Comparison of ENCODE assay signal across 8 mouse cellular contexts in genomic region chr8:72240951-72241350, GRCm38 (mm10). TPM values are rescaled to one million over a fixed set of nuclear protein-coding genes. Genes with fewer than 3 reads are reported as not detected.
DNase-seq lines count a peak whose midpoint lies in the region; ATAC-seq and TF ChIP-seq lines count a peak whose summit lies in the region.

No protein-coding gene starts in this region.

- ATAC-seq in heart, embryonic 11.5 days (replicated peaks; ENCODE audit: insufficient number of reproducible peaks, low FRiP score, low TSS enrichment), result no peak
- ATAC-seq in G1E (ENCODE audit: extremely low read depth, insufficient number of reproducible peaks, low FRiP score, poor library complexity, severe bottlenecking), result no peak
- no peak for ATAC-seq in forebrain, embryonic 13.5 days
- ATAC-seq in liver, embryonic 12.5 days, result no peak

- H3K4me1 ChIP-seq in heart, embryonic 11.5 days (ENCODE audit: control insufficient read depth, insufficient read depth, low read length), result no peaks in the 10 kb centered on the region; the same call in 1 of the 2 replicates
- H3K4me1 ChIP-seq in G1E (ENCODE audit: insufficient read depth, low read depth, low read length), result peaks cover 30% of the 10 kb centered on the region
- peaks cover 26% of the 10 kb centered on the region for H3K4me1 ChIP-seq in forebrain, embryonic 13.5 days
- H3K4me1 ChIP-seq in liver, embryonic 12.5 days, result peaks cover 51% of the 10 kb centered on the region

- H3K36me3 ChIP-seq in heart, embryonic 11.5 days (ENCODE audit: control insufficient read depth, insufficient read depth, low read length), result no peaks in the 10 kb centered on the region
- peaks cover 41% of the 10 kb centered on the region for H3K36me3 ChIP-seq in G1E (replicated peaks)
- peaks cover 35% of the 10 kb centered on the region for H3K36me3 ChIP-seq in forebrain, embryonic 13.5 days (ENCODE audit: poor library complexity, severe bottlenecking)
- H3K36me3 ChIP-seq in liver, embryonic 12.5 days, result peaks cover 36% of the 10 kb centered on the region

- no peak overlapping the region for H3K9ac ChIP-seq in heart, embryonic 11.5 days (ENCODE audit: low read depth, low read length)
- peak overlapping the region; percentile 78 for H3K9ac ChIP-seq in forebrain, embryonic 13.5 days
- peak overlapping the region; percentile 76; the same call in 1 of the 2 replicates for H3K9ac ChIP-seq in liver, embryonic 12.5 days

- 71% methylated on average over 7 of the region's 7 CpGs for WGBS in heart, embryonic 11.5 days (ENCODE audit: insufficient replicate concordance)
- WGBS in forebrain, embryonic 13.5 days, result 64% methylated on average over 7 of the region's 7 CpGs
- 56% methylated on average over 7 of the region's 7 CpGs for WGBS in liver, embryonic 12.5 days (ENCODE audit: insufficient replicate concordance)

- peak overlapping the region; percentile 66 for H3K4me3 ChIP-seq in heart, embryonic 11.5 days (ENCODE audit: low read depth, low read length)
- H3K4me3 ChIP-seq in G1E (ENCODE audit: low read depth, low read length), result peak overlapping the region; percentile 93
- peak overlapping the region; percentile 72 for H3K4me3 ChIP-seq in forebrain, embryonic 13.5 days
- peak overlapping the region; percentile 81 for H3K4me3 ChIP-seq in liver, embryonic 12.5 days

- peak overlapping the region; percentile 70 for H3K4me2 ChIP-seq in heart, embryonic 11.5 days
- H3K4me2 ChIP-seq in forebrain, embryonic 13.5 days, result peak overlapping the region; percentile 75
- peak overlapping the region; percentile 94 for H3K4me2 ChIP-seq in liver, embryonic 12.5 days

- no peak overlapping the region for H3K27ac ChIP-seq in heart, embryonic 11.5 days (ENCODE audit: low read depth, low read length)
- peak overlapping the region; percentile 94; the same call in 1 of the 2 replicates for H3K27ac ChIP-seq in forebrain, embryonic 13.5 days
- H3K27ac ChIP-seq in liver, embryonic 12.5 days, result peak overlapping the region; percentile 97; the same call in 1 of the 2 replicates

- no peak for TF ChIP-seq CTCF in G1E (IDR thresholded peaks at IDR 0.05; ENCODE audit: low read depth, low read length)

- no peak for DNase-seq in heart, adult 9 months (ENCODE audit: low spot score in 2 of 2)
- DNase-seq in G1E (ENCODE audit: low spot score), result no peak
- peak; percentile 68 for DNase-seq in testis, postnatal 10 days (ENCODE audit: low spot score)
- DNase-seq in frontal cortex, postnatal 14 days (ENCODE audit: low spot score in 2 of 2), result no peak
- DNase-seq in gastrocnemius, postnatal 4 days (ENCODE audit: low spot score in 2 of 2), result no peak

- H3K27me3 ChIP-seq in heart, embryonic 11.5 days (ENCODE audit: control insufficient read depth, insufficient read depth, low read length), result no peaks in the 10 kb centered on the region
- H3K27me3 ChIP-seq in G1E (ENCODE audit: insufficient read depth, low read length), result no peaks in the 10 kb centered on the region
- H3K27me3 ChIP-seq in forebrain, embryonic 13.5 days, result no peaks in the 10 kb centered on the region
- H3K27me3 ChIP-seq in liver, embryonic 12.5 days (replicated peaks), result no peaks in the 10 kb centered on the region

- no peaks in the 10 kb centered on the region for H3K9me3 ChIP-seq in heart, embryonic 11.5 days (replicated peaks; ENCODE audit: control insufficient read depth, low read length)
- H3K9me3 ChIP-seq in G1E (replicated peaks), result no peaks in the 10 kb centered on the region
- H3K9me3 ChIP-seq in forebrain, embryonic 13.5 days (replicated peaks), result no peaks in the 10 kb centered on the region
- H3K9me3 ChIP-seq in liver, embryonic 12.5 days (replicated peaks), result no peaks in the 10 kb centered on the region

RNA-seq across cellular contexts. Expression of gene Ap1m1, which starts 1.1 kb away (rescaled TPM):
- polyA plus RNA-seq in heart, embryonic 11.5 days (2014; fragmentation: Nextera tagmentation; extraction: Ambion mirVana), result 110 and 112 TPM in 2 replicates
- total RNA-seq in G1E (2014; fragmentation: Nextera tagmentation) (49.8 and 62.7 TPM in 2 replicates), G1E (2017) (35.0 and 39.4 TPM in 2 replicates)
- 93.8 and 98.3 TPM in 2 replicates for polyA plus RNA-seq in G1E (2012)
- 211 and 235 TPM in 2 replicates for polyA plus RNA-seq in forebrain, embryonic 13.5 days (2015; fragmentation: Nextera tagmentation; extraction: Ambion mirVana)
- polyA plus RNA-seq in liver, embryonic 12.5 days (2016; fragmentation: Nextera tagmentation; extraction: Ambion mirVana), result 80.9 and 85.0 TPM in 2 replicates
- total RNA-seq in gastrocnemius, postnatal 4 days (2021), result 10 to 100 TPM; 46.4 to 48.5 TPM

RNA-seq across cellular contexts. Expression of gene Fam32a, which starts 21.4 kb away (rescaled TPM):
- 44.7 and 45.1 TPM in 2 replicates for polyA plus RNA-seq in heart, embryonic 11.5 days (2014; fragmentation: Nextera tagmentation; extraction: Ambion mirVana)
- total RNA-seq in G1E (2014; fragmentation: Nextera tagmentation), result 17.1 and 20.7 TPM in 2 replicates
- 32.7 and 34.8 TPM in 2 replicates for total RNA-seq in G1E (2017)
- 49.4 and 50.9 TPM in 2 replicates for polyA plus RNA-seq in G1E (2012)
- polyA plus RNA-seq in forebrain, embryonic 13.5 days (2015; fragmentation: Nextera tagmentation; extraction: Ambion mirVana), result 103 and 108 TPM in 2 replicates
- polyA plus RNA-seq in liver, embryonic 12.5 days (2016; fragmentation: Nextera tagmentation; extraction: Ambion mirVana), result 42.7 and 43.0 TPM in 2 replicates
- total RNA-seq in gastrocnemius, postnatal 4 days (2021), result 10 to 100 TPM; 24.3 to 25.9 TPM

RNA-seq across cellular contexts. Expression of gene Gm11034, which starts 27.5 kb away (rescaled TPM):
- not detected in 2 replicates for polyA plus RNA-seq in heart, embryonic 11.5 days (2014; fragmentation: Nextera tagmentation; extraction: Ambion mirVana)
- total RNA-seq in G1E (2014; fragmentation: Nextera tagmentation) (not detected in 2 replicates), G1E (2017) (not detected in 2 replicates)
- not detected in 2 replicates for polyA plus RNA-seq in G1E (2012)
- not detected in 2 replicates for polyA plus RNA-seq in forebrain, embryonic 13.5 days (2015; fragmentation: Nextera tagmentation; extraction: Ambion mirVana)
- not detected in 2 replicates for polyA plus RNA-seq in liver, embryonic 12.5 days (2016; fragmentation: Nextera tagmentation; extraction: Ambion mirVana)
- not detected for total RNA-seq in gastrocnemius, postnatal 4 days (2021)

RNA-seq across cellular contexts. Expression of gene Cib3, which starts 28.3 kb away (rescaled TPM):
- polyA plus RNA-seq in heart, embryonic 11.5 days (2014; fragmentation: Nextera tagmentation; extraction: Ambion mirVana), result not detected in 2 replicates
- total RNA-seq in G1E (2014; fragmentation: Nextera tagmentation), result not detected in 2 replicates
- total RNA-seq in G1E (2017), result 0.23 TPM in 1 of 2 replicates, not detected in the other
- not detected in 2 replicates for polyA plus RNA-seq in G1E (2012)
- not detected in 2 replicates for polyA plus RNA-seq in forebrain, embryonic 13.5 days (2015; fragmentation: Nextera tagmentation; extraction: Ambion mirVana)
- not detected in 2 replicates for polyA plus RNA-seq in liver, embryonic 12.5 days (2016; fragmentation: Nextera tagmentation; extraction: Ambion mirVana)
- not detected for total RNA-seq in gastrocnemius, postnatal 4 days (2021)

RNA-seq across cellular contexts. Expression of gene Hsh2d, which starts 51.5 kb away (rescaled TPM):
- polyA plus RNA-seq in heart, embryonic 11.5 days (2014; fragmentation: Nextera tagmentation; extraction: Ambion mirVana), result 0.11 TPM in 1 of 2 replicates, not detected in the other
- 1.6 TPM in 1 of 2 replicates, not detected in the other for total RNA-seq in G1E (2014; fragmentation: Nextera tagmentation)
- 0.16 and 0.35 TPM in 2 replicates for total RNA-seq in G1E (2017)
- 1.5 and 2.2 TPM in 2 replicates for polyA plus RNA-seq in G1E (2012)
- polyA plus RNA-seq in forebrain, embryonic 13.5 days (2015; fragmentation: Nextera tagmentation; extraction: Ambion mirVana), result not detected in 2 replicates
- 0.28 and 0.32 TPM in 2 replicates for polyA plus RNA-seq in liver, embryonic 12.5 days (2016; fragmentation: Nextera tagmentation; extraction: Ambion mirVana)
- not detected for total RNA-seq in gastrocnemius, postnatal 4 days (2021)
